Mouse (Mus musculus) midbrain, embryonic 16.5 days (tissue): ENCODE measurements at regions not wholly inside any gene's neighbourhood (a gene's known extent, or its start where the extent isn't known, plus 50 kb on each side); places are given as distances from the start of the nearest gene placed in this dataset.

Experiments
- ATAC-seq: fragments of 200-750 bp; cut with Nextera tagmentation; 2 replicates; pipeline ENCODE4 v1.8.0; 2017; ENCODE audit warnings: moderate TSS enrichment
- H3K27ac ChIP-seq: fragments of 300-500 bp; sonication (generic); 2 replicates; pipeline ENCODE4 v1.5.1; 2014; ENCODE audit warnings: mild to moderate bottlenecking, low read length, mixed read lengths
- H3K27me3 ChIP-seq: fragments of 300-500 bp; sonication (generic); 2 replicates; pipeline ENCODE4 v1.6.1; 2014; ENCODE audit warnings: low read depth, low read length, mixed read lengths; ENCODE audit not compliant: control insufficient read depth, insufficient read depth
- H3K36me3 ChIP-seq: fragments of 300-500 bp; sonication (generic); 2 replicates; pipeline ENCODE4 v1.6.1; 2014; ENCODE audit warnings: mild to moderate bottlenecking, low read length, moderate library complexity, mixed read lengths; ENCODE audit not compliant: control insufficient read depth, insufficient read depth
- H3K4me1 ChIP-seq: fragments of 300-500 bp; sonication (generic); 2 replicates; pipeline ENCODE4 v1.6.1; 2014; ENCODE audit warnings: mild to moderate bottlenecking, low read length, mixed read lengths; ENCODE audit not compliant: control insufficient read depth, insufficient read depth
- H3K4me2 ChIP-seq: fragments of 300-500 bp; sonication (generic); 2 replicates; pipeline ENCODE4 v1.6.1; 2014; ENCODE audit warnings: mild to moderate bottlenecking, low read length, mixed read lengths
- H3K4me3 ChIP-seq: fragments of 300-500 bp; sonication (generic); 2 replicates; pipeline ENCODE4 v1.5.1; 2014; ENCODE audit warnings: low read depth, mild to moderate bottlenecking, low read length, moderate library complexity, mixed read lengths
- H3K9ac ChIP-seq: fragments of 300-500 bp; sonication (generic); 2 replicates; pipeline ENCODE4 v1.6.1; 2014; ENCODE audit warnings: low read depth, low read length, mixed read lengths
- H3K9me3 ChIP-seq: fragments of 300-500 bp; sonication (generic); replicated peaks from 2 replicates; pipeline ENCODE4 v1.6.1; 2014; ENCODE audit warnings: mild to moderate bottlenecking, low read length, mixed read lengths; ENCODE audit not compliant: control insufficient read depth, poor library complexity, severe bottlenecking
- WGBS: fragments of 180-500 bp; shearing (Covaris S2); extraction: QIAGEN DNeasy Blood & Tissue Kit; methylation state at CpG from one replicate; pipeline ENCODE4 v1.1.7; 2014; 5-methylcytosine and 5-hydroxymethylcytosine counted together

DNA sequence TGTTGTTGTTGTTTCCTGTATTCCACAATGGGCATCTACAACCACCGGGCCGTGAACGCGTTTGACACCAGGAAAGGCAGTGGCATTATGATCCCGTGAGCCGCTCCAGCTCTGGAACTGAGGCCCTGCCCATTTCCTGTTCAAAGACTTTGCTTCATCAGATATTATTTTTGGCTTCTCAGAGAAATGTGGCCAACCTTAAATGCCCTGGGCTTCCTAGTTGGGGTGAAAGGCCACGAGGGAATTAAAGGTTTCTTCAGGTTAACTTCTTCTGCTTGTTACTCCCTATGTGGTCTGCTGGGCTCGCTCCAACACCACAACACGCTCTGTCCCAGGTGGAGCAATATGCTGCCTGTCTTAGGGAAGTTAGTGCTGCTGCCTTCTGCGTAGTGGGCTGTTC, 249.8 kb downstream of the Cog6 start:
- H3K4me2 ChIP-seq: no peak overlapping the region
- no peak for ATAC-seq
- no peak overlapping the region for H3K27ac ChIP-seq
- H3K9me3 ChIP-seq: no peaks in the 10 kb centered on the region
- no peak overlapping the region for H3K9ac ChIP-seq
- H3K36me3 ChIP-seq: no peaks in the 10 kb centered on the region
- WGBS: 79% methylated on average over 10 of the region's 10 CpGs
- no peaks in the 10 kb centered on the region for H3K27me3 ChIP-seq
- no peak overlapping the region for H3K4me3 ChIP-seq
- no peaks in the 10 kb centered on the region for H3K4me1 ChIP-seq

DNA sequence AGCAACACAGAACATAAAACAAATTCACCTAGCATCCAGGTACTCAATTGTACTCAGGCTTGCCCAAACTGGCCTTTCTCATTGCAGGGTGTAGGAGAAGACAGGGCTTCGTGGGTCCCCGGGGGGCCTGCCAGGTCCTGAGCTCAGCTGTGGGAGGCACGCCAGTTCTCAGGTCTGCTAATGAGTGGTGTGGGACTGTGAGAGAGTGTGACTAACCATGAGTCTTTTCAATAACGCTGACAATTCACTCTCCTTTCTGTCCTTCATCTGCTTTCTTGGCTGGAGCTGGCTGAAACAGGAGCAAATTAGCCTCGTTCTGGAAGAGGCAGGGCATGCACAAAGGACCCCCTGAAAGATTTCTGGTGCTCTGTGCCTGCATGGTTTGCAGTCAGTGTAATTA, 250.2 kb downstream of the Cog6 start:
- 54% methylated on average over 5 of the region's 5 CpGs for WGBS
- no peak overlapping the region for H3K27ac ChIP-seq
- no peak for ATAC-seq

DNA sequence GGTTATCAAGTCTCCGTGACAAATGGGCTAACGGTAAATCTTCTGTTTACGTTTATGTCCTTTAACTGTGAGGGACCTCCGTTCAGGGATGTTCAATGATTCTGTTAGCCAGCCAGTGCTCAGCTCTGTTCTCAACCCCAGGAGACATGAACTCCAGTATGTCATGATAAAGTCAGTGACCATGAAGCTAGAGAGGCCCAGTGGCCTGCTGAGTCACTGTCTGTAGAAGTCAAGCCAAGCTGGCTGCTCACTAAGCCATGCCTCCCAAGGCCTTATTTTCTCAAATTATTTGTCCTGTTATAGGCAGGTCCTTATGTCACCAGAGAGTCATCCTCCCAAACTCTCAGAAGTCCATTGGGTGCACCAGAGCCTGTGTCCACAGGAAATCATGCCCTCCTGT, 252.9 kb downstream of the Cog6 start:
- Histone ChIP-seq H3K4me3 (no peak overlapping the region), H3K9ac (no peak overlapping the region), H3K4me1 (no peaks in the 10 kb centered on the region), H3K27me3 (no peaks in the 10 kb centered on the region), H3K27ac (no peak overlapping the region), H3K36me3 (no peaks in the 10 kb centered on the region), H3K9me3 (no peaks in the 10 kb centered on the region), H3K4me2 (no peak overlapping the region)
- ATAC-seq: no peak
- 75% methylated on average over 4 of the region's 4 CpGs for whole genome bisulfite sequencing

More for the DNA sequence above, 250.2 kb downstream of the Cog6 start:
- Histone ChIP-seq H3K36me3 (no peaks in the 10 kb centered on the region), H3K9ac (no peak overlapping the region), H3K4me2 (no peak overlapping the region), H3K9me3 (no peaks in the 10 kb centered on the region), H3K27me3 (no peaks in the 10 kb centered on the region), H3K4me3 (no peak overlapping the region), H3K4me1 (no peaks in the 10 kb centered on the region)

DNA sequence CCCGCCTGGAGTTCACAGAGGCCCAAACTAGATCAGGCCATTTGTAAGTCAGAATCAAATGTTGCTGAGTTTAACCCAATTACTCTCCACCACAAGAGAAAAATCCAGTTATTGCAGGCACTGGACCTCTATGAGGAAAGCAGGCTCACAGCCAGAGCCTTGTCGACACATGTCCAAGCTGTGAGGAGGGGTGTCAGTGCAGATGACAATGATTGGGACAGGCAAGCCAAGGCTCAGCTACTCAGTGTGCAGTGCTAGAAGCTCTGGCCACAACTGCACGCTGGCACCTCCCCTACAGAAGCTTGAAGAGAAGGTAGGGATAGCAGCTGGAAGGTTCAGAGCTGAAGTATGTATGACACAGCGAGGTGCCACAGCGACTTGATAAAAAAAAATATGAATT, 253.4 kb downstream of the Cog6 start:
- Histone ChIP-seq H3K4me3 (no peak overlapping the region), H3K9ac (no peak overlapping the region), H3K36me3 (no peaks in the 10 kb centered on the region), H3K4me2 (no peak overlapping the region), H3K9me3 (no peaks in the 10 kb centered on the region), H3K27me3 (no peaks in the 10 kb centered on the region), H3K4me1 (no peaks in the 10 kb centered on the region), H3K27ac (no peak overlapping the region)
- ATAC-seq: no peak
- WGBS: 79% methylated on average over 5 of the region's 5 CpGs

DNA sequence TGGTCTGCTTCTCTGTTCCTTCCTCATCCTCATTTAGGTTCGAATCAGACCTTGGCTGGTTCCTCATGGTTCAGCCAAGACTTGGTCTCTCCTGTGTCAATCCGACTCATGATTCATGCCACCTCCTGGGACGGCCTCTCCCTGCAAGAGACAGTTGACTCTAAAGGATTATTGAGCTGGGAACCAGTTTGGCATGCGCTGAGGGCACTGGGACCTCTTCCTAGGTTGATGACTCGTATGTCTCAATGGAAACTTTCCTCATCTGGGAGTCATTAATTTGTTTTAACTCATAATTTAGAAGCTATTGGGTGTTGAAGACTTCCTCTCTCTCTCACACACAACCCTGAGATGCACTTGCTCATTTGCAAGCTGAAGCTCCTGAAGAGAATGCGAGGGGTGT, 254.5 kb downstream of the Cog6 start:
- Histone ChIP-seq H3K4me1 (no peaks in the 10 kb centered on the region), H3K4me3 (no peak overlapping the region), H3K9me3 (no peaks in the 10 kb centered on the region), H3K27me3 (no peaks in the 10 kb centered on the region), H3K36me3 (no peaks in the 10 kb centered on the region), H3K4me2 (no peak overlapping the region), H3K9ac (no peak overlapping the region), H3K27ac (no peak overlapping the region)
- 89% methylated on average over 6 of the region's 6 CpGs for WGBS
- no peak for ATAC-seq

DNA sequence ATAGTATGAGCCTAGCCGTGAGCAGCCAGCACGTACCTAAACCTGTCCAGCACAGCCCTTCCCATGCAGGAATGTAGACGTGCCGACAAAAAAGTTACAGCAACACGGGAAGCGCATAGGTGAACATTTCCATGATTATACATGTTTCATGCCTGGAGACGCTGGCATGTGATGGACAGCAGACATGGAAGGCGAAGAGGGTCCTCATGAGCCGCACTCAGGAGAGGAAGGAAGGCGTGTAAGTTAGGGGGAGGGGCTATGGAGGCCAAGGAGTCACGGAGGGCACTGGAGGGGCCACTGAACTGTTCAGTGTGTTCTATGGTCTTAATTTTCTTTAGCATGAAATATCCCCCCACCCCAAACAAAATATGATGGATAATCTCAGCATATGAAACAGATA, 257.2 kb downstream of the Cog6 start:
- H3K9ac ChIP-seq: no peak overlapping the region
- no peaks in the 10 kb centered on the region for H3K9me3 ChIP-seq
- no peaks in the 10 kb centered on the region for H3K36me3 ChIP-seq
- H3K27me3 ChIP-seq: no peaks in the 10 kb centered on the region
- no peak overlapping the region for H3K27ac ChIP-seq
- no peak overlapping the region for H3K4me2 ChIP-seq
- WGBS: 93% methylated on average over 11 of the region's 11 CpGs
- no peak overlapping the region for H3K4me3 ChIP-seq
- ATAC-seq: no peak
- no peaks in the 10 kb centered on the region for H3K4me1 ChIP-seq

DNA sequence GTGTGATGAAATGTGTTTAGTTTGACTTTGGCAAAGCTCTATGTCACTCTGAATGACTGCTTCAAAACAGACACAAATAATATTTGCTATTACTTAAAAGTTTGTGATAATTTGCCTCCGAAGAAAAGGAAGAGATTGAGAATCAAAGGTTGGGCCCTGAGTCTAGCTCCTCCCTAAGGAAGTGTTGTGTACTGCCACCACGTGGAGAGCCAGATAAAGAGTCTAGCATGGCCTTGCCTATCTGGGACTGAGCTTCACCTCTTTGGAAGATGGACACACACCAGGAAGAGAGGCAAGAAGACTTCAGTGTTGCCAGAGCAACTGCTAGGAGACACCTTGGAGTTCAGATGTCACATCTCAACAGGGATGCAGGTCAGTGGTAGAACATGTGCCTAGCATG, 258.5 kb downstream of the Cog6 start:
- H3K27me3 ChIP-seq: no peaks in the 10 kb centered on the region
- H3K9ac ChIP-seq: no peak overlapping the region
- H3K4me2 ChIP-seq: no peak overlapping the region
- 39% methylated on average over 2 of the region's 2 CpGs for WGBS
- ATAC-seq: no peak
- no peaks in the 10 kb centered on the region for H3K4me1 ChIP-seq
- H3K4me3 ChIP-seq: no peak overlapping the region
- no peaks in the 10 kb centered on the region for H3K9me3 ChIP-seq
- H3K27ac ChIP-seq: no peak overlapping the region
- H3K36me3 ChIP-seq: no peaks in the 10 kb centered on the region

DNA sequence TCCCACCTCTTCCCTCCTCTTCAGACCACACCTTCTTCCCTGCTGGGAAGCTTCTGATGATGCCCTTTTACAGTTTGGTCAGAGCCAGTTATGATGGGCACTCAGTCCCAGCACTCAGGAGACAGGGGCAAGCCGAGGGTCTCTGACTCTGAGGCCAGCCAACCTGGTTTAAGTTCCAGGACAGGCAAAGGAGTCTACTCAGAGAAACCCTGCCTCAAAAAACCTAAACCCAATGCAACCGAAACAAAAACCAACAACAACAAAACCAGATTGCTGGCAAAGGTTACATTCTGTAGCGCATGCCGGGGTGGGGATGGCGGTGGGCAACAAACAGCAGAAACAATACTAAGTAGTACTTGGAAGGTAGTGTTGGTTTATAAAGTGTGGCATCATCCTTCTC, 260.2 kb downstream of the Cog6 start:
- H3K9me3 ChIP-seq: no peaks in the 10 kb centered on the region
- WGBS: 95% methylated on average over 5 of the region's 5 CpGs
- no peaks in the 10 kb centered on the region for H3K4me1 ChIP-seq
- H3K27ac ChIP-seq: no peak overlapping the region
- H3K4me3 ChIP-seq: no peak overlapping the region
- no peak overlapping the region for H3K4me2 ChIP-seq
- H3K9ac ChIP-seq: no peak overlapping the region
- H3K36me3 ChIP-seq: no peaks in the 10 kb centered on the region
- no peaks in the 10 kb centered on the region for H3K27me3 ChIP-seq
- ATAC-seq: no peak

DNA sequence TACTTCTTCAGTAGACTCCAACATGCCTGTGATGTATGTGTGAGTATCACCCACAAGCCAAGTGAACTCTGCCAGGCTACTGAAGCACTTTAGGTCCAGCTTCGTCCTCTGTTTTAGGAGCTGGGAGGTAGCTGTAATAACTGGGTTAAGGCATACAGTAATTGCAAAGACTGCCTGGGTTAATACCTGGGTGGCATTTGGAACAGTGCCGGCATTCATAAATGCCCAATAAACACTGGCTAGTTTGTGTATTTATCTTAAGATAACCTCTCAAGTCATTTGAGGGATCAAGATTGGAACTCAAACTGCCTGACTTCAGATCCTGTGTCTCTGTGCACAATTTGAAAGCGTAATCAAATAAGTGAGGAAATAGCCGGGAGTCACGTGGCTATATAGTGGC, 261.0 kb downstream of the Cog6 start:
- WGBS: 90% methylated on average over 5 of the region's 5 CpGs

DNA sequence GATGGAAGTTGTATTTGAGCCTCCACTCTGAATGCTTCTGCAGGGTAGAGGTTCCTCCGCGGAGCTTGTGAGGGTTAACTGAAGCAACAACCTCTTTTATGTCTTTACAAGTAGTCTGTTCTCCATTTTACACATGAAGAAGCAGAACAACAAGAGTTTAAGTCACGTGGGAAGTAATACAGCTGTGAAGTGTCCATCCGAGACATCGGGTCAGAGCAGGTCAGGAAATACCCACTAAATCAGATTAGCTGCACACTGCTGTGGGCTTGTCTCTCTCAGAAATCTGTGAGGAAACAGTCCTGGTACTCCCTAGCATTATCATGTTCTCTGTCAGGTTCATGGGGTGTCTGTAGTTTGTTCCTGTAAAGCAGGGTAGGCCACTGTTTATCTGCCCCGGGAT, 262.1 kb downstream of the Cog6 start:
- WGBS: 41% methylated on average over 6 of the region's 6 CpGs
- H3K27ac ChIP-seq: no peak overlapping the region
- no peaks in the 10 kb centered on the region for H3K36me3 ChIP-seq
- no peak overlapping the region for H3K9ac ChIP-seq
- no peak overlapping the region for H3K4me3 ChIP-seq
- no peak for ATAC-seq
- no peaks in the 10 kb centered on the region for H3K27me3 ChIP-seq
- no peaks in the 10 kb centered on the region for H3K4me1 ChIP-seq
- no peak overlapping the region for H3K4me2 ChIP-seq
- H3K9me3 ChIP-seq: no peaks in the 10 kb centered on the region

More for the DNA sequence above, 261.0 kb downstream of the Cog6 start:
- no peak overlapping the region for H3K4me2 ChIP-seq
- H3K9ac ChIP-seq: no peak overlapping the region
- no peak overlapping the region for H3K27ac ChIP-seq
- no peak overlapping the region for H3K4me3 ChIP-seq
- H3K4me1 ChIP-seq: no peaks in the 10 kb centered on the region
- H3K27me3 ChIP-seq: no peaks in the 10 kb centered on the region
- H3K9me3 ChIP-seq: no peaks in the 10 kb centered on the region
- no peak for ATAC-seq
- no peaks in the 10 kb centered on the region for H3K36me3 ChIP-seq
